Mouse (Mus musculus) pancreas, adult 10 weeks (tissue): ENCODE measurements around the gene Kif2c. TPM values are rescaled to one million over a fixed set of nuclear protein-coding genes. Genes with fewer than 3 reads are reported as not detected.

Experiments used
- polyA plus RNA-seq: library from polyadenylated mRNA; stranded (reverse); fragments of 350-450 nt; fragmentation: Illumina TruSeq; extraction: RNeasy Lipid Tissue Mini Kit (QIAGEN cat#74804); gene quantifications from one replicate; pipeline ENCODE4 v1.2.3, GENCODE M21; 2015; ENCODE audit warnings: low read depth, low replicate concordance; ENCODE audit not compliant: insufficient read depth

Gene Kif2c
- polyA plus RNA-seq: not detected

DNA sequence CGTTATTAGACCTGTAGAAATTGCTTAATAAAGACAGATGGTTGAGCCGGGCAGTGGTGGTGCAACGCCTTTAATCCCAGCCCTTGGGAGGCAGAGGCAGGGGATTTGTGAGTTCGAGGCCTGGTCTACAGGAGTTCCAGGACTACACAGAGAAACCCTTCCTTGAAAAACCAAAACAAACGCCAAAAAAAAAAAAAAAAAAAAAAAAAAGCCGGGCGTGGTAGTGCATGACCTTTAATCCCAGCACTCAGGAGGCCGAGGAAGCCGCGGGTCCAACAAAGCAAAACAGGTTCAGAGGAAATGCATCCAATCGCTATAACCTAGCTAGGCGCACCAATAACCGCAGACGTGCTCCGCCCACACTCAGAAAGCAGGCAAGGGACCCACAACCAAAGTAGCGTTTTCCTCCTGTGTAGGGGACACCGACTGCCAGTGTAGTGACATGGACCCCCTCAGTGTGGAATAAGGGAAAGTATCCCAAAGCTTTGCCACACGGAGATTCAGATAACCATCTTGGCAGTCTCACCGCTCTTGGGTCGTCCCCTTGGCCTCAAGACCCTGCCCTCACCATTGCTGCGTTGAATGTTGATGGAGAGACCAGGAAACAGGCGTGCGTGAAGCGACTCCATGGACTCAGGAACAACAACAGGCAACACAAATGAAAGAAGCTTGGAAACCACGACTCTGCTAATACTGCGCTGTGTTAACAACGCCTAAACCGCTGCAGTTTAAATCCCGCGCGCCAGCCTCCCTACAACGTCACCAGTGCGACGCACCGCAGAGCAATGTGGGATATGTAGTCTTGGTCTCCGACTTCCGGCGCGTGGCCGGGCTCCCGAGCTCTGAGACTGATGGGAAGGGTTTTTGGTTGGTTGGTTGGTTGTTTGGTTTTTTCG, at the start of gene Kif2c:
Kif2c (minus strand) TSS at position 777 of the 896 bp plus-strand sequence.

DNA sequence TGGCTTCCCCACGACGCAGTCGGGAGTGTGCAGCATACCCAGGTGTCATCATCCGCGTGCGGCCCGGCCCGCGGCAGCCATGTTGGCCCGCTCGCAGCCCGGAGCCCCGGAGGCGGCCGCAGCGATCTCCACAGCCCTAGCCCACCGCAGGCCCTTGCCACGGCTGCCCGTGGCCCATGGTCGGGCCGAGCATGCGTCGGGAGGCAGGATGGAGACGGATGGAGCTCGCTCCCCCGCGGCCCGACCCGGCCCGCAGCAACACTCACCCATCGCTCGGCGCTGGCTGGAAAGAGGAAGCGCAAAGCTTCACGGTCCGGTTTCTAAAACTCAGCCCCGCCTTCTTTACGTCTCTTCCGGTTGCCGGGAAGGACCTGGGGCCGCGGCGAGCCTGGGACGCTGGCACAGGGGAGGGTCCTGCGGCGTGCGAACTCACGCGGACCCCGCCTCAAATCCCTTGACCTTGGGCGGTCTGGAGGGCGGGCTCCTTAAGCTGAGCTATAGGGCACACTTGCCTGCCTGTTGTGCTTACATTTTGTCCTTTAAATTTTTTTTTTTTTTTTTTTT, 26.6 kb downstream of the Kif2c start, which contains the start of gene Rps8:
Rps8 (minus strand) TSS at position 452 of the 564 bp plus-strand sequence.

DNA sequence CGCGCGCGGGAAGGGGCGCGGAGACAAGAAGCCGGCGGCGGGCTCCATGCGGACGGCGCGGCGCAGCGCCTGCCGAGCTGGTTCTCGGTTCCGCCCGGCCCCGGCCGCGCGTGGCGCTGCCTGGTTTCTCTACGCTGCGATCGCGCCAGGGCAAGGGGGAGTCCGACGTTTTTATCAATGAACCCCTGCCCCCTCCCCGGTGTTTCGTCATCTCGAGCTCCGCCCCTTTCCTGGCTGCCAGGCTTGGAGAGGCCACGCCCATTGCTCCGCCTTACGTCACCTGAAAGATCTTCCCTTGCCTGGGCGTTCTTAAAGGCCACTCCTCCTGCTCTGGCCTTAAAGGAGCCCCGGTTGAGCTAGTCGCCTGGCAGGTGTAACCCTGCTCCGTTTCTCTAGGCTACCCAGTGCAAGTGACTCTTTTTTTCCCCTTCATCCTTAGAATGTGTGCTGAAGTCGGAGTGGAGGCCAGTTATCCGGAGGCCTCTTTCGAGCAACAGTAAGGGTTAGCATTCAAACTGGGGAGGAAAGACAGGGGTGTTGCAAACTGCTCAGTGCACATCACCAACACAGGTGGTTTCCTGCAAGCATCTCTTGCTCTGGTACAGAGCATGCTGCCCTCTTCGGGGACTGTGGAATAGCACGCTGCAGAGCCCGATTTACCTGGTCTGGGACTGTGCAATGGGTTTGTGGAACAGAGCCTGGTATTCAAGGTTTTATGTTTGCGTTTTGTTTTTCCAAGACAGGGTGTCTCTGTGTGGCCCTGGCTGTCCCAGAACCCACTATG, 48.4 kb downstream of the Kif2c start, which contains the start of gene Plk3:
Plk3 (minus strand) TSS at position 147 of the 784 bp plus-strand sequence.

DNA sequence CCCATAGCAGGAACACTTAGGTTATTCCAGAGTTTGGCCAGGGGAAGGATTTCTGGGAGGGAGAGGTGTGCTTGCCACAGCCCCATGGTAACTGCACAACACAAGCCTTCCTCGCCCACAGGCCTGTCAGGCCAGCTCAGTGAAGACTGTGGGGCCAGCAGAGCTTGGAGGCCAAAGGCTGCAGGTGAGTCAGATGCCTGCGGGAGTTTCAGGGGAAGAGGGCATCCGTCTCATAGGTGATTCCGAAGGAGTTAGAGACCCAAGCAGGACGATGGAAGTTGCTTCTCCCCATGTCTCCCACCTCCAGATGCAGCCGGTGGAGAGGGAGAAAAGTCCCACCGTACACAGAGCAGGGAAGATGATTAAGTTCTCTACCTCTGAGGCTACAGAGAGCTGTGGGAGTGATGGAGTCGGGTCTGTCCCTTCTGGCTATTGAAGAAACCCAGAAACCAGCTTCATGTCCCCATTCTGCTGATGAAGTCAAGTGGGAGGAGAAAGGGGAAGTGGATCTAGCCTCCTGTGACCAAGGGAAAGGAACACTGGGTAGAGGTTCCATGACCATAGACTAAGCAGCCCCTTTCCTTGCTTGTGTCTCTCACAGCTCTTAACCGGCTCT, 55.7 kb downstream of the Kif2c start, which contains the start of gene Tctex1d4:
Tctex1d4 (plus strand) TSS at position 120 of the 616 bp plus-strand sequence.

DNA sequence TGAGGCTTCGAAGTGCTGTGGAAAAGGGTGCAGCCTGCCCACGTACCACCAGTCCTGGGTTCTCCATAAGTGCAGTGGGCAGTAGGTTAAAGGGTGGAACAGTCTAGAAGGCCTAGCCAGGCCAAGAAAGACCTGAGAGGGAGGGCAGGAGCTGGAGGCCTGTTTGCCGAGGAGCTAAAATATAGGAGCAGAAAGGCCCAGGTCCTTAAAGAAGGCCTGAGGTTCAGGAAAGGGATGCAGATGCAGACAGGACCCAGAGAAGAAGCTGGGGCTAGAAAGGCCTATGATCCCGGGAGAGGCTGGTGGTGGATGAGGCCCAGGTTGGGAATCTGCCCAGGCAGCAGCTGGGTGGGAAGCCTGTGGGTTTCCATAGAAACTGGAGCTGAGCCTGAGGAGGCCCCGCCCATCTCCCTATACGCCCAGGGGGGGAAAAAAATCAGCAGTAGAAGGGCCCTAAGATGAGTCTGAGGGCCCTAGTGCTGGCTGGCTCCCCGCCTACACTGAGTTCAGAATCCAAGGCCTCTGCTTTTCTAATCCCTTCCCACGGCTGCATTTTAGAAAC, 57.0 kb downstream of the Kif2c start, which contains the start of gene Btbd19:
Btbd19 (minus strand) TSS at position 378 of the 562 bp plus-strand sequence.

Other genes with a start within 250 kb of the Kif2c start
- gene Urod, start 188.2 kb downstream of the Kif2c start, polyA plus RNA-seq: 26.0 TPM
- gene Hectd3, start 187.3 kb downstream of the Kif2c start, polyA plus RNA-seq: 7.8 TPM
- gene Eif2b3, start 163.2 kb downstream of the Kif2c start, polyA plus RNA-seq: 4.9 TPM
- 0.33 TPM for gene Ptch2, start 86.6 kb downstream of the Kif2c start, polyA plus RNA-seq
- 6.5 TPM for gene Btbd19, start 56.9 kb downstream of the Kif2c start, polyA plus RNA-seq
- not detected for gene Tctex1d4, start 55.8 kb downstream of the Kif2c start, polyA plus RNA-seq
- 1.6 TPM for gene Plk3, start 48.7 kb downstream of the Kif2c start, polyA plus RNA-seq
- 1,006 TPM for gene Rps8, start 26.4 kb downstream of the Kif2c start, polyA plus RNA-seq
- not detected for gene Tmem53, start 69.3 kb upstream of the Kif2c start, polyA plus RNA-seq
- not detected for gene Armh1, start 69.5 kb upstream of the Kif2c start, polyA plus RNA-seq